Mouse (Mus musculus) cerebellum, adult 18-20 months (tissue): ENCODE measurements around the gene Klk1b4.

Experiments used
- DNase-seq, 2 experiments: peaks; one replicate each; pipeline ENCODE4 v3.0.0; 2021

Gene Klk1b4

DNA sequence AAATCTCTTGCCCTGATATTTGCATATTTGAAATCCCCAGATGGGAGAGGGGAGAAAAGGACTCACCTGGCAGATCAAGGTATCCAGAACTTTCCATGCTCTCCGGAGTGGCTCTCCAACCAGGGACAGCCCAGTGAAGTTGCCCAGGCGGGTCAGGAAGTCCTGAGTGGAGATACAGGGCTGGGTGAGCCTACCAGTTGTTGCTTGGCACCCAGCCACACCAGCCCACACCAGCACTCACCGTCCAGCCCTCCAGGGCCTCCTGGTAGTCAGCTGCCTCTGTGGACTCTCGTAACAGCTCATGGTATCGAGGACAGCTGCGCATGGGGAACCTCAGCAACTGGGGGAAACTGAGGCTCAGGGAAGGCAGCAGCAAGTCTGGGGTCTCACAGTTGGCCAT, 47.7 kb downstream of the Klk1b4 start:
- no peak for DNase-seq

- DNase-seq, result no peak
Observed at GRCm38 (mm10) chr7:44257278-44257677, 50.0 kb downstream of the Klk1b4 start, which contains the start of gene Acp4. TSS of gene Acp4 (minus strand) at chr7:44257378.

GRCm38 (mm10) chr7:44260410-44260809, 53.2 kb downstream of the Klk1b4 start:
- no peak for DNase-seq

- no peak for DNase-seq
Observed at GRCm38 (mm10) chr7:44261147-44261546, 53.9 kb downstream of the Klk1b4 start, which contains the start of gene Gm15517. TSS of gene Gm15517 (plus strand) at chr7:44261447.
